Mouse (Mus musculus) heart, embryonic 14.5 days (tissue): Measurements from ENCODE around the gene Dennd4b. TPM values are rescaled to one million over a fixed set of nuclear protein-coding genes. Genes with fewer than 3 reads are reported as not detected.

Source experiments
- microRNA-seq: library from miRNA; unstranded; fragments of <30 nt; microRNA quantifications from one replicate; pipeline ENCODE4, GENCODE M21; 2016
- polyA plus RNA-seq: library from polyadenylated mRNA; unstranded; fragments of >200 nt; fragmentation: Nextera tagmentation; extraction: Ambion mirVana; gene quantifications from 2 replicates; pipeline ENCODE4 v1.2.1, GENCODE M21; 2014

Dennd4b gene
- polyA plus RNA-seq, 1 experiment from 2014 or later, result 5.6 TPM

Small RNA genes lying within 50 kb of the gene (microRNA-seq; reads per million reads assigned to microRNA genes)
- not detected for gene Mir7012

Other genes with a start within 250 kb of the Dennd4b start
- 146 and 162 TPM in 2 replicates for gene 4933434E20Rik, start 213.5 kb upstream of the Dennd4b start, polyA plus RNA-seq
- gene Ubap2l, start 212.6 kb upstream of the Dennd4b start, polyA plus RNA-seq, result 154 and 173 TPM in 2 replicates
- 236 and 242 TPM in 2 replicates for gene Tpm3, start 192.5 kb upstream of the Dennd4b start, polyA plus RNA-seq
- gene Nup210l, start 161.1 kb upstream of the Dennd4b start, polyA plus RNA-seq, result 0.24 and 0.43 TPM in 2 replicates
- 1,133 and 1,344 TPM in 2 replicates for gene Rps27, start 51.5 kb upstream of the Dennd4b start, polyA plus RNA-seq
- 12.1 and 12.6 TPM in 2 replicates for gene Rab13, start 51.5 kb upstream of the Dennd4b start, polyA plus RNA-seq
- 95.1 and 96.7 TPM in 2 replicates for gene Jtb, start 33.6 kb upstream of the Dennd4b start, polyA plus RNA-seq
- gene Creb3l4, start 21.7 kb upstream of the Dennd4b start, polyA plus RNA-seq, result 1.9 and 3.5 TPM in 2 replicates
- gene Slc39a1, start 17.0 kb upstream of the Dennd4b start, polyA plus RNA-seq, result 86.6 and 88.2 TPM in 2 replicates
- 7.5 and 8.7 TPM in 2 replicates for gene Crtc2, start 11.0 kb upstream of the Dennd4b start, polyA plus RNA-seq
- gene Gatad2b, start 28.0 kb downstream of the Dennd4b start, polyA plus RNA-seq, result 8.2 and 9.4 TPM in 2 replicates
- 4.3 and 4.6 TPM in 2 replicates for gene Slc27a3, start 124.8 kb downstream of the Dennd4b start, polyA plus RNA-seq
- gene Ints3, start 168.4 kb downstream of the Dennd4b start, polyA plus RNA-seq, result 21.0 and 22.1 TPM in 2 replicates
- 11.6 and 11.8 TPM in 2 replicates for gene Npr1, start 200.7 kb downstream of the Dennd4b start, polyA plus RNA-seq
- 110 and 112 TPM in 2 replicates for gene Ilf2, start 210.9 kb downstream of the Dennd4b start, polyA plus RNA-seq
- gene Snapin, start 225.8 kb downstream of the Dennd4b start, polyA plus RNA-seq, result 83.8 and 89.3 TPM in 2 replicates
- 60.2 and 65.7 TPM in 2 replicates for gene Chtop, start 244.3 kb downstream of the Dennd4b start, polyA plus RNA-seq
- 319 and 338 TPM in 2 replicates for gene S100a1, start 249.2 kb downstream of the Dennd4b start, polyA plus RNA-seq
- 86.9 and 99.9 TPM in 2 replicates for gene S100a13, start 249.2 kb downstream of the Dennd4b start, polyA plus RNA-seq